Mouse (Mus musculus) hindbrain, embryonic 13.5 days (tissue): ENCODE measurements at regions not wholly inside any gene's neighbourhood (a gene's known extent, or its start where the extent isn't known, plus 50 kb on each side); places are given as distances from the start of the nearest gene placed in this dataset.
"Not testable (repeated sequence)": the region's sequence is repeated elsewhere in the genome, so short reads cannot be mapped to it uniquely, and the experiment has no call there.

Source experiments
- ATAC-seq: fragments of 200-750 bp; cut with Nextera tagmentation; 2 replicates; pipeline ENCODE4 v1.8.0; 2017; ENCODE audit warnings: moderate TSS enrichment; ENCODE audit not compliant: low FRiP score
- H3K27ac ChIP-seq: fragments of 300-500 bp; sonication (generic); 2 replicates; pipeline ENCODE4 v1.5.1; 2015; ENCODE audit warnings: inconsistent platforms, mild to moderate bottlenecking, moderate library complexity
- H3K27me3 ChIP-seq: fragments of 300-500 bp; sonication (generic); 2 replicates; pipeline ENCODE4 v1.6.1; 2015; ENCODE audit warnings: mild to moderate bottlenecking, inconsistent platforms
- H3K36me3 ChIP-seq: fragments of 300-500 bp; sonication (generic); 2 replicates; pipeline ENCODE4 v1.6.1; 2015; ENCODE audit warnings: mild to moderate bottlenecking, inconsistent platforms
- H3K4me1 ChIP-seq: fragments of 300-500 bp; sonication (generic); replicated peaks from 2 replicates; pipeline ENCODE4 v1.6.1; 2015; ENCODE audit warnings: inconsistent platforms
- H3K4me2 ChIP-seq: fragments of 300-500 bp; sonication (generic); 2 replicates; pipeline ENCODE4 v1.6.1; 2015; ENCODE audit warnings: inconsistent platforms, mild to moderate bottlenecking, moderate library complexity
- H3K4me3 ChIP-seq: fragments of 300-500 bp; sonication (generic); 2 replicates; pipeline ENCODE4 v1.5.1; 2015; ENCODE audit warnings: mild to moderate bottlenecking, inconsistent platforms
- H3K9ac ChIP-seq: fragments of 300-500 bp; sonication (generic); 2 replicates; pipeline ENCODE4 v1.6.1; 2015; ENCODE audit warnings: mild to moderate bottlenecking, inconsistent platforms
- H3K9me3 ChIP-seq: fragments of 300-500 bp; sonication (generic); 2 replicates; pipeline ENCODE4 v1.6.1; 2016; ENCODE audit warnings: inconsistent platforms
- WGBS: fragments of 180-500 bp; shearing (Covaris S2); methylation state at CpG from one replicate; pipeline ENCODE4 v1.1.7; 2015; 5-methylcytosine and 5-hydroxymethylcytosine counted together

- H3K27me3 ChIP-seq, result no peaks in the 10 kb centered on the region
- H3K4me1 ChIP-seq, result no peaks in the 10 kb centered on the region
- 79% methylated on average over 2 of the region's 2 CpGs for WGBS
- ATAC-seq, result no peak
- H3K27ac ChIP-seq, result no peak overlapping the region
- no peaks in the 10 kb centered on the region for H3K9me3 ChIP-seq
- H3K4me2 ChIP-seq, result no peak overlapping the region
- H3K4me3 ChIP-seq, result no peak overlapping the region
- no peak overlapping the region for H3K9ac ChIP-seq
- H3K36me3 ChIP-seq, result no peaks in the 10 kb centered on the region
These were observed 568.1 kb upstream of the G6pd2 start for GRCm38 (mm10) chr5:61240498-61240897.

DNA sequence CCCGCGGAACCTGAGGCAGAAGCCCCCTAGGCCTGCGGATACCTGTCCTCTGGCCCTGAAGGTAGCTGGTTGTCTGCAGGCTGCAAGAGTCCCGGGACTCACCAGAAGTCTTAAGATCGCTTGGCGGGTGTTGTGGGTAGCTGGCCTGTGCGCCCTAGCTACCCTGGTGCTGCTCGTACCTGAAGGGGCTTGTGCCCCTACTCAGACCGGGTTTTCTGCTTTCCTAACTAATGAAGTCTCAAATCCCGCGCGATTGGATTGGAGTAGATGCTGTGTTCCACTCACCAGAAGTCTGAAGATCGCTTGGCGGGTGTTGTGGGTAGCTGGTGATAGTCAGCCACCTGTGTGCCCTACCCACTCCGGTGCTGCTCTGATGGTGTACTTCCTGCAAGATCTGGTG lies 520.1 kb upstream of the G6pd2 start:
- H3K4me3 ChIP-seq, H3K27me3 ChIP-seq, H3K9ac ChIP-seq, H3K27ac ChIP-seq, H3K9me3 ChIP-seq, H3K36me3 ChIP-seq, H3K4me2 ChIP-seq, H3K4me1 ChIP-seq, ATAC-seq: not testable (repeated sequence)
- 91% methylated on average over 15 of the region's 15 CpGs for WGBS

DNA sequence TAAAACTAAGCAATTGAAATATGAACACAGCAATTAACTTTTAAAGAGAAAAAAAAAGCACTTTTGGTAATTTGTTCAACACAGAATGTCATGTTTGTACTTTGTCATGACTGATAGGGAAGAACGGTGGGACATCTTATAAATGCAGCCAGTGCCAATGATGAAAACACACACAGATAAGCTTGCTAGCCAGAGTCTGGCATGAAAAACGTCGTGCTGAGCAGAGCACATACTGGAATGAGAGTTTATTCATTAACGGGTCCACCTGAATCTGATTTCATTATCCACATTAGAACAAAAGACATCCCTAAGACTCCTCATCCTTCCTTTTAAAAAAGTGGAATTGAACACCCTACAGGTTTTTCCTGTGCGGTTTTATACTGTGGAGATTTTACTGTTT lies 493.7 kb upstream of the G6pd2 start:
- no peaks in the 10 kb centered on the region for H3K9me3 ChIP-seq
- H3K4me1 ChIP-seq, result no peaks in the 10 kb centered on the region
- no peak overlapping the region for H3K4me2 ChIP-seq
- H3K27me3 ChIP-seq, result no peaks in the 10 kb centered on the region
- 81% methylated on average over 5 of the region's 5 CpGs for WGBS
- no peak overlapping the region for H3K9ac ChIP-seq
- H3K4me3 ChIP-seq, result no peak overlapping the region
- no peak overlapping the region for H3K27ac ChIP-seq
- ATAC-seq, result no peak
- no peaks in the 10 kb centered on the region for H3K36me3 ChIP-seq

- ATAC-seq, result no peak
- no peak overlapping the region for H3K9ac ChIP-seq
- no peaks in the 10 kb centered on the region for H3K36me3 ChIP-seq
- no peaks in the 10 kb centered on the region for H3K4me1 ChIP-seq
- H3K27me3 ChIP-seq, result no peaks in the 10 kb centered on the region
- no peak overlapping the region for H3K27ac ChIP-seq
- H3K4me2 ChIP-seq, result no peak overlapping the region
- 30% methylated on average over 1 of the region's 1 CpGs for WGBS
- no peak overlapping the region for H3K4me3 ChIP-seq
- no peaks in the 10 kb centered on the region for H3K9me3 ChIP-seq
These were observed 457.2 kb upstream of the G6pd2 start for GRCm38 (mm10) chr5:61351372-61351771.

DNA sequence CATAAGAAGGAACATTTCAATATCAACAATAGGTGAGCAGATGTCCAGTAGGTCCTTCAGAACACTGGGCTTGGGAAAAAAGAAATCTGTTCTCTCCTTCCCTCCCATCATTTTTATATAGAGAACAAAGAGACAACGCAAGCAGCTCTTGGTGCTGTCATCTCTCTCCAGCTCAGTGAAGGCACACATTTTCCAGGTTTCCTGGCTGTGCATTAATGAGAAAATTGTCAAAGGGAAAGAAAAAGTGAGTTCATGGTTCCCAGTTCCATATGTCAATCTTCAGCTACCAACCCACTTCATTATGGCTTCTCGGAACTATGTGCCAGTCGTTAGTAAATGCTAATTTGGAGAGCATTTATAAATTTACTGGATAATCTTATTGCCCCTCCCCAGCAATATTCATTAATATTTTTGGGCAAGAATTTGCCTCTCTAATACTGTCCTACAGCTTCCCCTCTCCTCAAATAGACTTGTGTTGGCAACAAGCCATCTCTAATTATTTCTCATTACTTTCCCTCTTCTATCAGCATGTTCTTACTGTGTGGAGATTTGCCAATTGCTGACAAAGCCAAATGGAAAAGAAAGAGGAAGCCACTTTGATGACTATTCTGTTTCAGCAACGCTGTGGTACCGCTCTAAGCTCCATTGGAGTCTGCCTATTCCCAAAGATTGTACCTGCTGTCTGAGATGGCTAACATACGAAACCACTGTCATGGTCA lies 453.2 kb upstream of the G6pd2 start:
- H3K4me1 ChIP-seq, result no peaks in the 10 kb centered on the region
- peak; percentile 75 for ATAC-seq
- no peaks in the 10 kb centered on the region for H3K27me3 ChIP-seq
- no peaks in the 10 kb centered on the region for H3K9me3 ChIP-seq
- H3K4me2 ChIP-seq, result no peak overlapping the region
- H3K36me3 ChIP-seq, result no peaks in the 10 kb centered on the region
- no peak overlapping the region for H3K4me3 ChIP-seq
- 85% methylated on average over 6 of the region's 6 CpGs for WGBS
- H3K9ac ChIP-seq, result no peak overlapping the region
- no peak overlapping the region for H3K27ac ChIP-seq

GRCm38 (mm10) chr5:61372901-61373300 lies 435.7 kb upstream of the G6pd2 start:
- H3K4me1 ChIP-seq, result no peaks in the 10 kb centered on the region
- H3K27me3 ChIP-seq, result no peaks in the 10 kb centered on the region
- H3K36me3 ChIP-seq, result no peaks in the 10 kb centered on the region
- no peak overlapping the region for H3K4me2 ChIP-seq
- H3K4me3 ChIP-seq, result no peak overlapping the region
- no peak overlapping the region for H3K9ac ChIP-seq
- no peaks in the 10 kb centered on the region for H3K9me3 ChIP-seq
- peak; percentile 72 for ATAC-seq
- no peak overlapping the region for H3K27ac ChIP-seq
- 73% methylated on average over 1 of the region's 1 CpGs for WGBS

DNA sequence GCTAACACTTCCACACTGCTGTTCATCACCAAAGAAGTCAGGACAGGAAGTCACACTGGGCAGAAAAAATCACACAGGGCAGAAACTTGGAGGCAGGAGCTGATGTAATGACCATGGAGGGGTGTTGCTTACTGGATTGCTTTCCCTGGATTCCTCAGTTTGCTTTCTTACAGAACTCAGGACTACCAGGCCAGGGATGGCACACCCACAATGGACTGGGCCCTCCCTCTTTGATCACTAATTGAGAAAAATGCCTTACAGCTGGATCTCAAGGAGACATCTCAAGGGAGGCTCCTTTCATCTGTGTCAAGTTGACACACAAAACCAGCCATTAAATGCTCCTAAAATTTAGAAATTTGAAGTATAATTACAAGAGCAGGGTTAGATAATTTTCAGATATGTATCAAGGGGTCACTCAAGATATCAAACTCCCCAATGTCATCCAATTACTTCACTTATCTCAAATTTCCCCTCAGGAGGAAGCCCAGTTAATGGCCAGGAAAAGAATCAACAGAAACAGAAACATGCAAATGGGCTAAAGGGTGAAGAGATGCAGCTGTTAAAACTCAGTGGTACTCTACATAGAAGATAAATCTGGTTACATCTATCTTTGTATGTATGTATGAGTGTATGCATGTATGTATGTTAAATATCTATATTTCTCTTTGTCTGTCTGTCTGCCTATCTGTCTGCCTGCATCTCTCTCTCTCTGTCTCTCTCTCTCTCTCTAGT lies 413.5 kb upstream of the G6pd2 start:
- Histone ChIP-seq H3K4me1 (no peaks in the 10 kb centered on the region), H3K4me3 (no peak overlapping the region), H3K9me3 (no peaks in the 10 kb centered on the region), H3K4me2 (no peak overlapping the region), H3K27me3 (no peaks in the 10 kb centered on the region), H3K9ac (no peak overlapping the region), H3K27ac (no peak overlapping the region), H3K36me3 (no peaks in the 10 kb centered on the region)
- ATAC-seq, result no peak
